Mouse (Mus musculus) C2C12 (cell line): ENCODE measurements around the gene Gm14399.

Source experiments
- CEBPB ChIP-seq: IDR thresholded peaks from one replicate; pipeline ENCODE4 v1.6.1; 2011; ENCODE audit warnings: low read depth, mild to moderate bottlenecking, control low read depth, moderate library complexity
- CTCF ChIP-seq: IDR thresholded peaks from one replicate; pipeline ENCODE4 v1.5.1; 2011; ENCODE audit not compliant: control insufficient read depth, insufficient read depth, insufficient read length
- MAX ChIP-seq: IDR thresholded peaks from one replicate; pipeline ENCODE4 v1.6.1; 2011; ENCODE audit warnings: mild to moderate bottlenecking, control low read depth
- MYOD1 ChIP-seq: IDR thresholded peaks from one replicate; pipeline ENCODE4 v1.6.1; 2011; ENCODE audit warnings: low read depth; ENCODE audit not compliant: control insufficient read depth, insufficient read length
- USF1 ChIP-seq: IDR thresholded peaks from one replicate; pipeline ENCODE4 v1.6.1; 2011; ENCODE audit warnings: low read depth, mild to moderate bottlenecking, control low read depth, moderate library complexity

- TF ChIP-seq MAX (no peak), CTCF (no peak), USF1 (no peak), CEBPB (no peak), MYOD1 (no peak)
Measured at GRCm38 (mm10) chr2:175158642-175159041, 16.8 kb upstream of the Gm14399 start.
